Comparison of ENCODE assay signal across 20 mouse cellular contexts in genomic region chr13:34274417-34274816, GRCm38 (mm10).
DNase-seq lines count a peak whose midpoint lies in the region; ATAC-seq and TF ChIP-seq lines count a peak whose summit lies in the region.
"Had no signal": no experiment of that assay in that cellular context is flagged by ENCODE, and none has a peak within 500 bp of the region (broad histone marks: within the 10 kb centered on the region; RNA-seq: fewer than 3 reads in every experiment).

No protein-coding gene starts in this region.

- peaks cover 0 to 6% of the 10 kb centered on the region in 2 experiments; a peak in 1 of 4 replicates for H3K4me1 ChIP-seq in MEL (ENCODE audit: control insufficient read depth in 1 of 2, insufficient read depth in 2 of 2, low read length in 2 of 2)
- H3K4me1 ChIP-seq in liver, postnatal 0 days (ENCODE audit: insufficient read depth), result peaks cover 50% of the 10 kb centered on the region

- no peak for ATAC-seq in liver, postnatal 0 days
- ATAC-seq: forebrain, embryonic 16.5 days; inflammation-experienced regulatory T-cells, adult 6 months; lung, postnatal 0 days had no signal

- peak in 1 of 2 experiments; percentile 17; a peak in 1 of 4 replicates for TF ChIP-seq EP300 in MEL (IDR thresholded peaks at IDR 0.05; ENCODE audit: low read depth in 1 of 2, low read length in 2 of 2)
- no peak for TF ChIP-seq EP300 in liver, postnatal 0 days (IDR thresholded peaks at IDR 0.05; ENCODE audit: low read depth)

- no peaks in the 10 kb centered on the region for H3K27me3 ChIP-seq in MEL (ENCODE audit: control insufficient read depth in 1 of 2, insufficient read depth in 2 of 2, low read length in 2 of 2)
- H3K27me3 ChIP-seq in liver, postnatal 0 days (ENCODE audit: insufficient read depth, low read length), result no peaks in the 10 kb centered on the region
- H3K27me3 ChIP-seq: embryonic facial prominence, embryonic 12.5 days; limb, embryonic 13.5 days; neural tube, embryonic 12.5 days had no signal

- no peak overlapping the region for H3K9ac ChIP-seq in MEL (ENCODE audit: control insufficient read depth, low read depth, low read length, poor library complexity, severe bottlenecking)
- H3K9ac ChIP-seq in liver, postnatal 0 days (replicated peaks), result no peak overlapping the region
- H3K9ac ChIP-seq: embryonic facial prominence, embryonic 12.5 days; limb, embryonic 13.5 days; neural tube, embryonic 12.5 days had no signal

- H3K4me2 ChIP-seq in liver, postnatal 0 days (ENCODE audit: low read depth, low read length), result no peak overlapping the region
- H3K4me2 ChIP-seq: embryonic facial prominence, embryonic 12.5 days; limb, embryonic 13.5 days; neural tube, embryonic 12.5 days had no signal

- peak; percentile 52 for DNase-seq in cerebellum, adult 9-10 months
- no peak for DNase-seq in cerebellum, postnatal 10 days
- peak; percentile 43 for DNase-seq in layer of hippocampus, adult 9-11 months
- DNase-seq in layer of hippocampus, postnatal 36 days, result no peak
- peak; percentile 23 for DNase-seq in MEL (ENCODE audit: low read depth, low spot score)
- no peak for DNase-seq in liver, postnatal 0 days
- DNase-seq in yolk sac, embryonic 10.5 days (ENCODE audit: low spot score), result no peak
- DNase-seq in adrenal gland, postnatal 36 days, result no peak
- DNase-seq: adrenal gland, postnatal 25 days; gastrocnemius, postnatal 10 days; heart, adult 2 months; right cerebral cortex, postnatal 14 days; thymus, postnatal 36 days had no signal

- no peaks in the 10 kb centered on the region for H3K79me2 ChIP-seq in MEL (ENCODE audit: control insufficient read depth, insufficient read depth, low read length, poor library complexity)

- no peak overlapping the region for H3K4me3 ChIP-seq in MEL (ENCODE audit: control insufficient read depth in 1 of 2, insufficient read depth in 1 of 2, low read depth in 2 of 2, low read length in 2 of 2)
- H3K4me3 ChIP-seq in liver, postnatal 0 days (ENCODE audit: low read depth, low read length), result no peak overlapping the region
- H3K4me3 ChIP-seq: embryonic facial prominence, embryonic 12.5 days; heart, adult 2 months; limb, embryonic 13.5 days; midbrain, embryonic 10.5 days; neural tube, embryonic 12.5 days had no signal

- no peak for TF ChIP-seq RAD21 in MEL (IDR thresholded peaks at IDR 0.05; ENCODE audit: low read depth, low read length)

- H3K27ac ChIP-seq in MEL (ENCODE audit: control insufficient read depth, low read depth, low read length), result no peak overlapping the region
- H3K27ac ChIP-seq in liver, postnatal 0 days (ENCODE audit: low read depth), result peak overlapping the region; percentile 53; the same call in 1 of the 2 replicates
- H3K27ac ChIP-seq: embryonic facial prominence, embryonic 12.5 days; heart, adult 2 months; limb, embryonic 13.5 days; midbrain, embryonic 10.5 days; neural tube, embryonic 12.5 days had no signal

- TF ChIP-seq CTCF in MEL (IDR thresholded peaks at IDR 0.05 in 2 of 3, conservative IDR thresholded peaks at IDR 0.05 in 1 of 3; ENCODE audit: control insufficient read depth in 1 of 3, insufficient read depth in 1 of 3, low read depth in 2 of 3, low read length in 3 of 3, poor library complexity in 1 of 3, severe bottlenecking in 1 of 3), result no peak
- no peak for TF ChIP-seq CTCF in liver, postnatal 0 days (IDR thresholded peaks at IDR 0.05; ENCODE audit: low read depth)

- H3K36me3 ChIP-seq in MEL (ENCODE audit: control insufficient read depth in 1 of 2, insufficient read depth in 2 of 2, low read length in 2 of 2), result peaks cover 0 to 16% of the 10 kb centered on the region in 2 experiments; a peak in 3 of 4 replicates
- peaks cover 12% of the 10 kb centered on the region for H3K36me3 ChIP-seq in liver, postnatal 0 days (replicated peaks; ENCODE audit: insufficient read depth, low read length)
- H3K36me3 ChIP-seq: embryonic facial prominence, embryonic 12.5 days; limb, embryonic 13.5 days had no signal

- TF ChIP-seq POLR2A in MEL (IDR thresholded peaks at IDR 0.05; ENCODE audit: control insufficient read depth in 1 of 2, insufficient read depth in 1 of 2, low read depth in 1 of 2, low read length in 2 of 2, poor library complexity in 1 of 2), result no peak

- H3K9me3 ChIP-seq in MEL (replicated peaks; ENCODE audit: insufficient read depth, low read length), result no peaks in the 10 kb centered on the region
- H3K9me3 ChIP-seq in liver, postnatal 0 days (ENCODE audit: low read length), result no peaks in the 10 kb centered on the region
- H3K9me3 ChIP-seq: embryonic facial prominence, embryonic 12.5 days; limb, embryonic 13.5 days; neural tube, embryonic 12.5 days had no signal

- WGBS in liver, postnatal 0 days (ENCODE audit: insufficient replicate concordance), result 88% methylated on average over 2 of the region's 2 CpGs

TF ChIP-seq in MEL, 35 proteins besides CTCF, POLR2A, EP300 and RAD21:
- TF ChIP-seq RCOR1 (IDR thresholded peaks at IDR 0.05; ENCODE audit: low read depth, low read length) (peak; percentile 31; the same call in 1 of the 2 replicates), SMC3 (IDR thresholded peaks at IDR 0.05; ENCODE audit: low read depth, low read length) (no peak), E2F4 (IDR thresholded peaks at IDR 0.05; ENCODE audit: borderline replicate concordance, low read depth, low read length) (no peak), ZMIZ1 (IDR thresholded peaks at IDR 0.05; ENCODE audit: low read depth, low read length) (no peak), BHLHE40 (IDR thresholded peaks at IDR 0.05; ENCODE audit: borderline replicate concordance, low read depth, low read length) (no peak), GATA1 (IDR thresholded peaks at IDR 0.05; ENCODE audit: low read depth, low read length) (0 out of 2 replicates have a peak, but pooled peaks have one; percentile 38), HCFC1 (IDR thresholded peaks at IDR 0.05; ENCODE audit: low read depth, low read length) (no peak)

Comparison
In these comparisons a context has a peak if more than half of its experiments do, and no peak if none do; other contexts are left out.
1. DNase-seq: peak in cerebellum, adult 9-10 months (single experiment), layer of hippocampus, adult 9-11 months (single experiment) and MEL (single experiment); none in cerebellum, postnatal 10 days (0 of 2), layer of hippocampus, postnatal 36 days (0 of 2), liver, postnatal 0 days (single experiment), yolk sac, embryonic 10.5 days (single experiment) and adrenal gland, postnatal 36 days (0 of 2).